13 mouse cellular contexts compared by ENCODE assay signal in the genomic region with DNA sequence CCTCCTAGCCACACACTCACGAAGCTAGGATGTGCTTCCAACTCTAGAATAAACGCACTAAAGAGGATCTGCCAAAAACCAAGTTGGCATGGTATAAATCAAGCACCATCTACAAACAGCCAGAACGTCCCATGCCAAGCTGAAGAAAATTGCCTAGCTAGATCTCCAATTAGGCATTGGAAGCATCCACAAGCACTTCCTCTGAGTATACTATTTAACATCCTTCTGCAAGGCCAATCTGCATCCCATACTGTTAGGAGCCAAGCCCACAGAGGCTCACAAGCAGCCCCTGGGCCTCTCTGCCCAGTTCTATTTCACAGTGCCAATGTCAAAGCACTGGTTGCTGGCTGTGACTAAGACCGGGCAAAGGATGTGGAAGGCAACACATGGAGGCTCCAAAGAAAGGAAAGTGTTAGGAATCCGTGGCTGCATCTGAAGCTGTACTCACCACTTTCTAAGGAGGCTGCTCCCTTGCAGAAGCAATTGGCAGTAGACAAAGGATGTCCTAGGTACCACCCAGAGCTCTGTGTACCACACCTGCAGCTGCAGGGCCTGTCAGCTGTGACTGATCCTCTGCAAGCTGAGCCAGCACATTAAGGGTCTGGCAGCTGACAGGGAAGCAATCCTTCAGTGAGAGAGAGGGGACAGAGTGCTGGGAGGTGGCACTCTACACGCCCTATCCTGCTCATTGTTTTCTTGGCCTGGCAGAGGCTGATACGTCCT.
DNase-seq lines count a peak whose midpoint lies in the region; ATAC-seq lines count a peak whose summit lies in the region.
"Had no signal": no experiment of that assay in that cellular context is flagged by ENCODE, and none has a peak within 500 bp of the region (broad histone marks: within the 10 kb centered on the region; RNA-seq: fewer than 3 reads in every experiment).

No protein-coding gene starts in this region.

- peak; percentile 50 for ATAC-seq in embryonic facial prominence, embryonic 14.5 days (ENCODE audit: low read depth)
- no peak for ATAC-seq in midbrain, embryonic 14.5 days (ENCODE audit: low FRiP score, low TSS enrichment)

- no peaks in the 10 kb centered on the region for H3K9me3 ChIP-seq in embryonic facial prominence, embryonic 14.5 days (ENCODE audit: control insufficient read depth, low read length)
- no peaks in the 10 kb centered on the region for H3K9me3 ChIP-seq in embryonic facial prominence, embryonic 10.5 days
- no peaks in the 10 kb centered on the region for H3K9me3 ChIP-seq in midbrain, embryonic 14.5 days (ENCODE audit: control insufficient read depth, low read length)
- H3K9me3 ChIP-seq in midbrain, embryonic 10.5 days (replicated peaks), result no peaks in the 10 kb centered on the region
- H3K9me3 ChIP-seq: embryonic facial prominence, embryonic 13.5 days; limb, embryonic 15.5 days; stomach, embryonic 15.5 days had no signal

- H3K4me1 ChIP-seq in embryonic facial prominence, embryonic 14.5 days (ENCODE audit: control insufficient read depth, insufficient read depth, low read length), result peaks cover 6% of the 10 kb centered on the region; the same call in 1 of the 2 replicates
- H3K4me1 ChIP-seq in embryonic facial prominence, embryonic 10.5 days, result peaks cover 9% of the 10 kb centered on the region
- H3K4me1 ChIP-seq in midbrain, embryonic 14.5 days (ENCODE audit: control insufficient read depth, insufficient read depth, low read length), result no peaks in the 10 kb centered on the region
- 0 out of 2 replicates have a peak, but pooled peaks cover 5% of the 10 kb centered on the region for H3K4me1 ChIP-seq in midbrain, embryonic 10.5 days
- H3K4me1 ChIP-seq: embryonic facial prominence, embryonic 13.5 days; stomach, embryonic 15.5 days had no signal

- H3K9ac ChIP-seq in embryonic facial prominence, embryonic 14.5 days (ENCODE audit: low read depth, low read length), result no peak overlapping the region
- H3K9ac ChIP-seq in midbrain, embryonic 14.5 days (replicated peaks; ENCODE audit: low read length), result no peak overlapping the region
- H3K9ac ChIP-seq: embryonic facial prominence, embryonic 13.5 days; limb, embryonic 15.5 days; stomach, embryonic 15.5 days had no signal

- no peaks in the 10 kb centered on the region for H3K27me3 ChIP-seq in embryonic facial prominence, embryonic 14.5 days (replicated peaks; ENCODE audit: control insufficient read depth, insufficient read depth, low read length)
- no peaks in the 10 kb centered on the region for H3K27me3 ChIP-seq in embryonic facial prominence, embryonic 10.5 days (replicated peaks; ENCODE audit: low read depth, poor library complexity, severe bottlenecking)
- H3K27me3 ChIP-seq in midbrain, embryonic 14.5 days (ENCODE audit: control insufficient read depth, insufficient read depth, low read length), result no peaks in the 10 kb centered on the region
- 0 out of 2 replicates have a peak, but pooled peaks cover 3% of the 10 kb centered on the region for H3K27me3 ChIP-seq in midbrain, embryonic 10.5 days (ENCODE audit: low read depth, poor library complexity, severe bottlenecking)
- H3K27me3 ChIP-seq: embryonic facial prominence, embryonic 13.5 days; limb, embryonic 15.5 days; stomach, embryonic 15.5 days had no signal

- no peak overlapping the region for H3K4me3 ChIP-seq in embryonic facial prominence, embryonic 14.5 days (ENCODE audit: low read depth, low read length)
- H3K4me3 ChIP-seq in embryonic facial prominence, embryonic 10.5 days, result no peak overlapping the region
- no peak overlapping the region for H3K4me3 ChIP-seq in midbrain, embryonic 14.5 days (replicated peaks; ENCODE audit: low read depth, low read length)
- no peak overlapping the region for H3K4me3 ChIP-seq in midbrain, embryonic 10.5 days
- H3K4me3 ChIP-seq: embryonic facial prominence, embryonic 13.5 days; limb, embryonic 15.5 days; stomach, embryonic 15.5 days had no signal

- no peaks in the 10 kb centered on the region for H3K36me3 ChIP-seq in embryonic facial prominence, embryonic 14.5 days (ENCODE audit: control insufficient read depth, insufficient read depth, low read length)
- H3K36me3 ChIP-seq in embryonic facial prominence, embryonic 10.5 days (replicated peaks), result no peaks in the 10 kb centered on the region
- H3K36me3 ChIP-seq in midbrain, embryonic 14.5 days (ENCODE audit: control insufficient read depth, insufficient read depth, low read length), result no peaks in the 10 kb centered on the region
- no peaks in the 10 kb centered on the region for H3K36me3 ChIP-seq in midbrain, embryonic 10.5 days
- H3K36me3 ChIP-seq: embryonic facial prominence, embryonic 13.5 days; limb, embryonic 15.5 days; stomach, embryonic 15.5 days had no signal

- no peak overlapping the region for H3K4me2 ChIP-seq in embryonic facial prominence, embryonic 14.5 days (ENCODE audit: low read depth, low read length)
- H3K4me2 ChIP-seq in midbrain, embryonic 14.5 days (ENCODE audit: low read length), result no peak overlapping the region
- H3K4me2 ChIP-seq: embryonic facial prominence, embryonic 13.5 days; limb, embryonic 15.5 days; stomach, embryonic 15.5 days had no signal

- no peak overlapping the region for H3K27ac ChIP-seq in embryonic facial prominence, embryonic 14.5 days (replicated peaks; ENCODE audit: low read depth, low read length)
- no peak overlapping the region for H3K27ac ChIP-seq in embryonic facial prominence, embryonic 10.5 days (replicated peaks)
- H3K27ac ChIP-seq in midbrain, embryonic 14.5 days (replicated peaks; ENCODE audit: low read depth, low read length), result 0 out of 2 replicates have a peak overlapping the region, but pooled peaks have one; percentile 22
- H3K27ac ChIP-seq in midbrain, embryonic 10.5 days (replicated peaks), result no peak overlapping the region
- H3K27ac ChIP-seq: embryonic facial prominence, embryonic 13.5 days; limb, embryonic 15.5 days; stomach, embryonic 15.5 days had no signal

- no peak for DNase-seq in embryonic facial prominence, embryonic 14.5 days (ENCODE audit: low spot score)
- DNase-seq in embryonic facial prominence, embryonic 10.5 days (ENCODE audit: low spot score), result no peak
- DNase-seq in midbrain, embryonic 14.5 days, result no peak
- no peak for DNase-seq in midbrain, embryonic 10.5 days (ENCODE audit: low spot score)
- DNase-seq in left cerebral cortex, adult 11 months (ENCODE audit: low spot score), result peak; percentile 23
- DNase-seq in telencephalon, adult 2 months (ENCODE audit: low read depth, low spot score), result peak; percentile 66
- DNase-seq in kidney, adult 11 months, result no peak
- no peak for DNase-seq in urinary bladder, postnatal 25 days (ENCODE audit: low spot score)
- DNase-seq: B cell, adult 2 months; kidney, adult 9 months had no signal

- 62% methylated on average over 7 of the region's 7 CpGs for WGBS in embryonic facial prominence, embryonic 14.5 days
- WGBS in embryonic facial prominence, embryonic 10.5 days, result 70% methylated on average over 7 of the region's 7 CpGs
- 59% methylated on average over 7 of the region's 7 CpGs for WGBS in midbrain, embryonic 14.5 days
- 67% methylated on average over 7 of the region's 7 CpGs for WGBS in midbrain, embryonic 10.5 days

Comparison
In these comparisons a context has a peak if more than half of its experiments do, and no peak if none do; other contexts are left out.
1. DNase-seq: peak in left cerebral cortex, adult 11 months (single experiment) and telencephalon, adult 2 months (single experiment); none in embryonic facial prominence, embryonic 14.5 days (single experiment), embryonic facial prominence, embryonic 10.5 days (single experiment), midbrain, embryonic 14.5 days (single experiment), midbrain, embryonic 10.5 days (single experiment), kidney, adult 11 months (single experiment) and urinary bladder, postnatal 25 days (single experiment).